Mouse (Mus musculus) cerebellum, adult (tissue): ENCODE results near the gene Ccdc69.
"Not testable (repeated sequence)": the region's sequence is repeated elsewhere in the genome, so short reads cannot be mapped to it uniquely, and the experiment has no call there.

ENCODE experiments used
- ATAC-seq: cut with Nextera tagmentation; 2 replicates; pipeline ENCODE4 v1.9.2; 2017; ENCODE audit warnings: mild to moderate bottlenecking, moderate library complexity, mixed read lengths; ENCODE audit not compliant: insufficient number of reproducible peaks, low FRiP score, low TSS enrichment

The Ccdc69 gene

GRCm38 (mm10) chr11:55097463-55098188, 19.7 kb upstream of the Ccdc69 start, which contains the start of gene Gm2a:
TSS of gene Gm2a (plus strand) at chr11:55098115.
- ATAC-seq, result peak; percentile 89

GRCm38 (mm10) chr11:55096731-55097462, 19.0 kb upstream of the Ccdc69 start:
- no peak for ATAC-seq

DNA sequence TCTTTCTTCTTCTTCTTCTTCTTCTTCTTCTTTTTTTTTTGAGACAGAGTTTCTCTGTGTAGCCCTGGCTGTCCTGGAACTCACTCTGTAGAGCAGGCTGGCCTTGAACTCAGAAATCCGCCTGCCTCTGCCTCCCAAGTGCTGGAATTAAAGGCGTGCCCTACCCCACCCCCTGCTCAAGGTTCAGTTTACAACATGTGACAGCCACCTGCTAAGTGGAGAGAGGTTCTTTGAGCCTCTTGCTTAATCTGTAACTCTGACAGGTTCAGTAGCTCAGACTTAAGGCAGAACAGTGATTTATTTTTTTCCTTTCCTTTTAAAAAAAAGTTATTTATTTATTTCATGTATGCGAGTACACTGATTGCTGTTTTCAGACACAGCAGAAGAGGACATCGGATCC, 18.4 kb upstream of the Ccdc69 start:
- ATAC-seq, result not testable (repeated sequence)

- ATAC-seq, result no peak
These were observed 15.2 kb upstream of the Ccdc69 start for GRCm38 (mm10) chr11:55093096-55093495.

GRCm38 (mm10) chr11:55089892-55090291, 12.0 kb upstream of the Ccdc69 start:
- ATAC-seq, result no peak

- ATAC-seq, result peak; percentile 80; the same call in 1 of the 2 replicates
These were observed 9.1 kb upstream of the Ccdc69 start for GRCm38 (mm10) chr11:55087006-55087405.

DNA sequence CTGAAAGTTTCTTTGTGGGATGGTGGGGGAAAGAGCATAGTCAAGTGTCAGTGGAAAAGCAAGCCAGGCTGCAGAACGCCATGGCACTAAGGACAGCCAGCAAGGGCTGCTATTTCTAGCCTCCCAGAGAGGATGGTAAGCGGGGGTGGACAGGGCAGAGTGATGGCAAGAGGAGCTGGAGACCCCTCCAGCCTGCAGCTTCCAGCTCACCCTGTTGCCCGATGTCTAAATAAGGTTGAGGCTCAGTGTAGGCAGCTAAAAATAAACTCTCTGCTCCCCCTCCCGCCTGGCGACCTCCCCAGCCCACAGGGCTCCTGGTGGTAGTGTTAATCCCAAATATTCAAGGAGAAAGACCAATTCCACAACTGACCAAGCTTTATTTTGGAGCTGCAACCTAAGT, 7.5 kb upstream of the Ccdc69 start:
- no peak for ATAC-seq

GRCm38 (mm10) chr11:55084629-55085028, 6.7 kb upstream of the Ccdc69 start:
- ATAC-seq, result no peak

DNA sequence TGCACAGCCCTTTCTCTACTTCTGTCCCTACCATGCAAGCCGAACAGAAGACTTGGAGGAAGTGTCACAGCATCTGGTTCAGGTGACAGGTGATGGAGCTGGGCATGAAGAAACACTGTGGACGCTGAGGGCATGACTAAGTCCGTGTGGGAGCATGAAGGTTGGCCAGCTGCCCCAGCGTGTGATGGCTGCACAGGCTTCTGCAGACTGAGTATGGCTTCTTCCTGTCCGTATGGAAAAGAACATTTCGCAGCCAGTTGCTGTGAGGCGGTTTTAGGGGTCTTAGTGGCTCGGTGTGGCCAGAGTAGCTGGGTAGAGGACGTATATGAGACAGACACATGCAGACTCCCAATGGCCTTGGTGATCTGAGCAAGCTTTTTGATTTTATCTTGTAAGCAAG, 3.3 kb upstream of the Ccdc69 start:
- ATAC-seq, result no peak

DNA sequence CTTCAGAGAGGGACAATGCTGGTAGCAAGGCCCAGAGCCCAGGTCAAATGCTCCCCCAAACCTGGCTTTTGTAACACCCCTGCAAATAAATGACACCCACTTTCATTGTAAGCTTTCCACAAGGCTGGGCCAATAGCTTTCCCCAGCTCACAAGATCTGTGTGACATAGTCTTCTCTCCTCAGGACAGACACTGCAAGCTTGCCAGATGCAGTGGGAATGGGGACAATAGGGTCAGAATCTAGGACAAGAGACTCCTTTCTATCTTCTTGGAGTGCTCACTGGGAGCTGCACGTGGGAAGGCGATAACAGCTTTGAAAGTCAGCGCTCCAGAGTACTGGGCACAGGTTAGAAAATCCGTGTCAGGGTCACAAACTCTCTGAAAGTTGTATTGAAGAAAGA, 1.2 kb upstream of the Ccdc69 start:
- no peak for ATAC-seq

GRCm38 (mm10) chr11:55078502-55078901, 571 bp upstream of the Ccdc69 start:
- no peak for ATAC-seq

DNA sequence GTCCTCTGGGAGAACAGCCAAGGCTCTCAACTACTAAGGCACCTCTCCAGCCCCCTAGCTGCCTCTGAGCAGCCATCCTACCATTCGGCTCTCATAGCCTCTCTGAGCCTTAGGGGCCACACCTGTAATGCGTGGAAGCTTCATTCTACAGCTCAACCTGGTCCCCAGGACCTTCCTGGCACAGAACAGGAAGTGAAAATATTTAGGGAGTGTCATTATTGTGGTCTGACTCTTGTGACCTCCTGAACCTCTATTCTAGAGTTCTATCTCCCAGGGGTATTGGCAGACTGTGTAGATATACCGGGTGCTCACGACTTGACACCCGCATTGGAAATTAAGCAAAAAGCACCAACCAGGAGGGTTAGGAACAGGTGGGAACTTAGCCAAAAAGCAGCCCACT, 1.7 kb downstream of the Ccdc69 start:
- ATAC-seq, result no peak

- ATAC-seq, result no peak
These were observed 2.3 kb downstream of the Ccdc69 start for GRCm38 (mm10) chr11:55075602-55076001.

GRCm38 (mm10) chr11:55073191-55073590, 4.7 kb downstream of the Ccdc69 start:
- ATAC-seq, result no peak

- ATAC-seq, result no peak
These were observed 5.5 kb downstream of the Ccdc69 start for GRCm38 (mm10) chr11:55072467-55072866.

DNA sequence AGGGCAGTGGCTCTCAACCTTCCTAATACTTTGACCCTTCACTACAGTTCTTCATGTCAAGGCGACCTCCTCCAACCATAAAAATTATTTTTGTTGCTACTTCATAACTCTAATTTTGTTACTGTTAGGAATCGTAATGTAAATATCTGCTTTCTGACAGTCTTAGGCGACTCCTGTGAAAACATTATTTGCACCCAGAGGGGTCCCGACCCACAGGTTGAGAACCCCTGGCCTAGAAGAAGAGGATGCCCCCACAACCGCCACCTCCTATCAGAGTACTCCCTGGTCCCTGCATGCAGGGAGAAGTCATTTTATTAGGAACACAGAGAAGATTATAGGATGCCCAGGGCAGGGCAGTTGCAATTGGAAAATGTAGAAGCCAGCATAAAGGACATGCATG, 6.6 kb downstream of the Ccdc69 start:
- ATAC-seq, result no peak

DNA sequence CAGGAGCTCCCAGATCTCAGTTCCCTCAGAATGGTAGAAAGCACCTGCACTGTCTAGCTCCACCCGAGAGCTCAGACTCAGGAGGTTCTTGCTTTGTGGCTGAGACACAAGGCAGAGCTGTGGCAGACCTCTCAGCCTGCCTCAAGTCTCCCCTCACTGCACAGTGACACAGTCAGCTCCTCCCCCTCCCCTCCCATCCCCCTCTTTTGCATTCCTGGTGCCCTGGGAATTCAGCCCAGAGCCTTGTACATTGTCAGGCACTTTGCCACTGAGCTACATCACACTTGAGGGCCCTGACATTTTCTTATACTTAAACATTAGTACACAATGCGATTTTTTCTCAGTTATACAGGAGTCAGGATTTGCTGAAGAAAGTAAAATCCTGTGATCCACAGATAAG, 8.9 kb downstream of the Ccdc69 start:
- no peak for ATAC-seq

GRCm38 (mm10) chr11:55066921-55067320, 11.0 kb downstream of the Ccdc69 start:
- no peak for ATAC-seq

DNA sequence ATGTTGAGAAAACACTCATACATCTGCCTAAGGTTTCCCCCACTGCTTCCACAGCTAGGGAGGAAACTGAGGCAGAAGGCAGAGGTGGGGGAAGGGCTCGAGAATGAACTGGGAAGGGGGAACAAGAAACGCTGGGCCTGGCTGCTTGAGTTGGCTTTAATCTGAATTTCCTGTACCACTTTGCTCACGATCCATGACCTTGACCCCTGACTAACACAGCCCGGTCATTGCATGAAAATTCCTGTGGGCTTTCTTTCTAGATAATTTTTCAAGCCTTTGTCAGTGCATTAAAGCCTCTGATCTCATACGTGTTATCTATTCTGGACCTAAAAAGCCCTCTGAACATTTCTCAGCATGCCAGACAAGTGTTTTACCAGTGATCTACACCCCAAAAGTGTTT, 15.1 kb downstream of the Ccdc69 start:
- ATAC-seq, result no peak

- no peak for ATAC-seq
These were observed 17.1 kb downstream of the Ccdc69 start for GRCm38 (mm10) chr11:55060802-55061201.

GRCm38 (mm10) chr11:55057511-55057910, 20.4 kb downstream of the Ccdc69 start:
- no peak for ATAC-seq
